Mouse (Mus musculus) brain, embryonic 14.5 days (tissue): ENCODE data around the gene Mtfr1l. TPM values are rescaled to one million over a fixed set of nuclear protein-coding genes. Genes with fewer than 3 reads are reported as not detected.

Source experiments
- DNase-seq: peaks from one replicate; pipeline ENCODE4 v3.0.0-alpha.2; 2011; ENCODE audit warnings: low read depth
- CTCF ChIP-seq: fragments of 200-500 bp; IDR thresholded peaks from 2 replicates; pipeline ENCODE4 v1.5.1; 2012; ENCODE audit warnings: inconsistent platforms, mild to moderate bottlenecking, moderate library complexity, borderline replicate concordance; ENCODE audit not compliant: insufficient read depth, insufficient read length; ENCODE audit errors: extremely low read depth
- POLR2A ChIP-seq: fragments of 200-500 bp; IDR thresholded peaks from 2 replicates; pipeline ENCODE4 v1.6.1; 2012; ENCODE audit warnings: mild to moderate bottlenecking, inconsistent platforms, borderline replicate concordance; ENCODE audit not compliant: poor library complexity, insufficient read depth, insufficient read length, severe bottlenecking; ENCODE audit errors: extremely low read depth
- polyA plus RNA-seq: library from polyadenylated mRNA; depleted of rRNA; stranded (reverse); fragments of >200 nt; gene quantifications from 2 replicates; pipeline ENCODE4 v1.2.3, GENCODE M21; 2012

The Mtfr1l gene
- polyA plus RNA-seq, 1 experiment: 152 TPM

DNA sequence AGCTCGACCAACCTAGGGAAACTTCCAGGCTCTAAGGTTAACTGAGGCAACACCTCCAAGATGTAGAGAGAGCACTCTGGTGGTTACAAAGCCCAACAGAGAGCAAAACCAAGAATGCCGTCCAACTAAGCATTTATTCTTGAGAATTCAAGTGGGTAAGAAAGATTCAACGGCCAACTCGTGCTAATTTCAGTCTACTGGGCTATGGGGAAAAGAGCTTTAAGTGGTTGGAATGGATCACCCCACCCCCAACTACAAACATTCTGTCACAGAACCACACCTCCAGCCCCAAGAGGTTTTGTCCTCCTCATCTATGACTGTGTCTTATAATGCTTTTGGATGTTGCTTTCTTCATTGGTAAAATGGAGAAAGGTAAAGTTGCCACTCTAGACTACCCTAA, 2.3 kb downstream of the Mtfr1l start:
- TF ChIP-seq CTCF (no peak), POLR2A (no peak)
- DNase-seq: no peak

GRCm38 (mm10) chr4:134526220-134526619, 9.0 kb downstream of the Mtfr1l start:
- TF ChIP-seq CTCF (no peak), POLR2A (no peak)
- no peak for DNase-seq

- TF ChIP-seq CTCF (no peak), POLR2A (no peak)
- DNase-seq: peak; percentile 42
These were observed 9.4 kb downstream of the Mtfr1l start for GRCm38 (mm10) chr4:134525806-134526205.

GRCm38 (mm10) chr4:134523447-134523846, 11.7 kb downstream of the Mtfr1l start:
- DNase-seq: no peak

GRCm38 (mm10) chr4:134519281-134519680, 15.9 kb downstream of the Mtfr1l start:
- DNase-seq: no peak
- no peak for TF ChIP-seq POLR2A
- TF ChIP-seq CTCF: no peak

More at GRCm38 (mm10) chr4:134523447-134523846, 11.7 kb downstream of the Mtfr1l start:
- no peak for TF ChIP-seq CTCF
- no peak for TF ChIP-seq POLR2A

DNA sequence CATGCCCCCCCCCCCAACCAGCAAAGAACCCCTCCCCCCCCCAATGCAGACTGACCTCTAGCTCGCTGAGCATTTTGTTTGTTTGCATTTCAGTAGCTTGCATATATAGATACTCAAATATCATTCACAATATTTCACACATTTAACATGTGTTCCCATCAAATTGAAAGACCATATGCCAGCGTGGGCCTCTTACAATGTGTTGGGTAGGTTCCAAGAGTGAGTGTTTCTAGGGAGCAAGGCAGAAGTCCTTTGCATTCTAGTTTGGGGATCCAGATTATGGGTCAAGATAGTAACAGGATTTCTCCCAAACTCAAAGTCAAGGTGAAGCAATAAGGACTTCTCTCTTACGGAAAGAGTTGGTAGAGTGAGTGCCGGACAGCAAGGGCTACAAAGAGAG, 16.6 kb downstream of the Mtfr1l start:
- no peak for TF ChIP-seq CTCF
- no peak for TF ChIP-seq POLR2A
- no peak for DNase-seq

- DNase-seq: no peak
- TF ChIP-seq CTCF: no peak
- no peak for TF ChIP-seq POLR2A
These were observed 17.5 kb downstream of the Mtfr1l start for GRCm38 (mm10) chr4:134517719-134518118.

- TF ChIP-seq POLR2A (no peak), CTCF (no peak)
- no peak for DNase-seq
These were observed 18.2 kb downstream of the Mtfr1l start for GRCm38 (mm10) chr4:134516981-134517380.

GRCm38 (mm10) chr4:134515614-134516013, 19.6 kb downstream of the Mtfr1l start:
- no peak for DNase-seq

GRCm38 (mm10) chr4:134514309-134514930, 20.8 kb downstream of the Mtfr1l start:
- TF ChIP-seq POLR2A (no peak), CTCF (no peak)
- DNase-seq: no peak

More at GRCm38 (mm10) chr4:134515614-134516013, 19.6 kb downstream of the Mtfr1l start:
- TF ChIP-seq POLR2A (no peak), CTCF (no peak)

DNA sequence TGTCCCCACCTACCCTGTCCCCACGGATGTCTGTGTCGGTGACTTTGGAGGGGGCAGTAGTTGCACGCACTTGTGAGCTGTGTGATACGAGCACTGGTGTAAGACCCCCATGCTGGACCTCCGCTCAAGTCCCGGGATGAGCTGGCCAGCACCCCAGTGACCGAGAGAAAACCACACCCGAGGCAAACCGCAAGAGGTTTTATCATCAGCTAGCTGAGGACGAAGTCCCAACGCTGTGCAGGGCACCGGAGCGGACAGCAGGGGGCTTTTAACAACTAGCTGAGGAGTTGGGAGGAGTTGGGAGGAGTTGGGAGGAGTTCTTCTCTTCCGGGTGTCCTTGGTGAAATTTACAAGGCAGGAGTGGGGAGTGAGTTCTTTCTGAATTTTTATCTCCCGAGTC, 22.4 kb downstream of the Mtfr1l start:
- TF ChIP-seq CTCF: peak; percentile 52
- no peak for TF ChIP-seq POLR2A
- DNase-seq: peak; percentile 49

- no peak for TF ChIP-seq POLR2A
- no peak for DNase-seq
These were observed 23.5 kb downstream of the Mtfr1l start for GRCm38 (mm10) chr4:134511730-134512129.
